Mouse (Mus musculus) forebrain, embryonic 15.5 days (tissue): ENCODE measurements around the gene Edn3. TPM values are rescaled to one million over a fixed set of nuclear protein-coding genes. Genes with fewer than 3 reads are reported as not detected.

Experiments used
- ATAC-seq: fragments of 200-750 bp; cut with Nextera tagmentation; replicated peaks from 2 replicates; pipeline ENCODE4 v1.8.0; 2017; ENCODE audit warnings: mild to moderate bottlenecking, moderate TSS enrichment, moderate library complexity
- H3K27ac ChIP-seq: fragments of 300-500 bp; sonication (generic); replicated peaks from 2 replicates; pipeline ENCODE4 v1.5.1; 2015; ENCODE audit warnings: mild to moderate bottlenecking, inconsistent platforms
- H3K27me3 ChIP-seq: fragments of 300-500 bp; sonication (generic); 2 replicates; pipeline ENCODE4 v1.6.1; 2015; ENCODE audit warnings: inconsistent platforms
- H3K36me3 ChIP-seq: fragments of 300-500 bp; sonication (generic); 2 replicates; pipeline ENCODE4 v1.6.1; 2015; ENCODE audit warnings: mild to moderate bottlenecking, inconsistent platforms
- H3K4me1 ChIP-seq: fragments of 300-500 bp; sonication (generic); 2 replicates; pipeline ENCODE4 v1.6.1; 2015; ENCODE audit warnings: inconsistent platforms
- H3K4me2 ChIP-seq: fragments of 300-500 bp; sonication (generic); replicated peaks from 2 replicates; pipeline ENCODE4 v1.6.1; 2015; ENCODE audit warnings: mild to moderate bottlenecking, inconsistent platforms
- H3K4me3 ChIP-seq: fragments of 300-500 bp; sonication (generic); 2 replicates; pipeline ENCODE4 v1.5.1; 2015; ENCODE audit warnings: mild to moderate bottlenecking, inconsistent platforms
- H3K9ac ChIP-seq: fragments of 300-500 bp; sonication (generic); replicated peaks from 2 replicates; pipeline ENCODE4 v1.6.1; 2015; ENCODE audit warnings: mild to moderate bottlenecking, inconsistent platforms
- H3K9me3 ChIP-seq: fragments of 300-500 bp; sonication (generic); 2 replicates; pipeline ENCODE4 v1.6.1; 2016; ENCODE audit warnings: inconsistent platforms
- WGBS: fragments of 180-500 bp; shearing (Covaris S2); methylation state at CpG from one replicate; pipeline ENCODE4 v1.1.7; 2015; ENCODE audit warnings: mixed read lengths; 5-methylcytosine and 5-hydroxymethylcytosine counted together
- polyA plus RNA-seq: library from polyadenylated mRNA; unstranded; fragments of >200 nt; fragmentation: Nextera tagmentation; extraction: Ambion mirVana; gene quantifications from 2 replicates; pipeline ENCODE4 v1.2.1, GENCODE M21; 2015

Gene Edn3
- polyA plus RNA-seq, 1 experiment from 2014 or later = 4.1 TPM

DNA sequence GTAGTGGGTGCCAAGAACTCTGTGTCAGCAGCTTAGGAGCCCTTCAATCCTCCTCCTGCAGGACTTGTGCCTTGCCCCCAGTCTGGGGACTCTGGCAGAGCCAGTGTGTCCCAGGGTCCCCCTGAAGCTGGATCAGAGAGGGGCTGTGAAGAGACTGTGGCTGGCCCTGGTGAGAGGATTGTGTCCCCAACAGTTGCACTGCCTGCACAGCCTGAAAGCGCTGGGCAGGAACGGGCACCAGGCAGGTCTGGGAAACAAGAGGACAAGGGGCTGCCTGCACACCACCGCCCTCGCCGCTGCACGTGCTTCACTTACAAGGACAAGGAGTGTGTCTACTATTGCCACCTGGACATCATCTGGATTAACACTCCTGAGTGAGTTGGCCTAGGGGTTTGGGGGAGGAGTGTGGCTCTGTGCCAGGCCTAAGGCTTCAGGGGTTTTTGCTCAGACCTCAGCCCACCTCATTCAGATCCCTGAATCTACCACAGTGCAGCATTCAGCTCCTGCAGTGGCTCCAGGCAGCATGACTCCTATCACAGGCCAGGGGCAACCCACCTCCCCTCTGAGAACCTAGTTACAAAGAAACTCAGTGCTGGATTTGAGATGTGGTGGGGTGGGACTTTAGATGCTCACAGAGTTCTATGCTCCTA lies 1.2 kb downstream of the Edn3 start:
- H3K9me3 ChIP-seq = no peaks in the 10 kb centered on the region
- H3K4me1 ChIP-seq = peaks cover 7% of the 10 kb centered on the region
- no peaks in the 10 kb centered on the region for H3K36me3 ChIP-seq
- no peak overlapping the region for H3K27ac ChIP-seq
- no peak overlapping the region for H3K4me2 ChIP-seq
- H3K4me3 ChIP-seq = no peak overlapping the region
- H3K27me3 ChIP-seq = no peaks in the 10 kb centered on the region
- no peak overlapping the region for H3K9ac ChIP-seq
- no peak for ATAC-seq
- WGBS = 46% methylated on average over 6 of the region's 6 CpGs

GRCm38 (mm10) chr2:174762310-174762709 lies 1.9 kb downstream of the Edn3 start:
- H3K4me1 ChIP-seq = peaks cover 7% of the 10 kb centered on the region
- H3K4me2 ChIP-seq = no peak overlapping the region
- WGBS = 95% methylated on average over 2 of the region's 2 CpGs
- H3K9me3 ChIP-seq = no peaks in the 10 kb centered on the region
- H3K9ac ChIP-seq = no peak overlapping the region
- no peak for ATAC-seq
- no peak overlapping the region for H3K27ac ChIP-seq
- H3K27me3 ChIP-seq = no peaks in the 10 kb centered on the region
- H3K4me3 ChIP-seq = no peak overlapping the region
- no peaks in the 10 kb centered on the region for H3K36me3 ChIP-seq

DNA sequence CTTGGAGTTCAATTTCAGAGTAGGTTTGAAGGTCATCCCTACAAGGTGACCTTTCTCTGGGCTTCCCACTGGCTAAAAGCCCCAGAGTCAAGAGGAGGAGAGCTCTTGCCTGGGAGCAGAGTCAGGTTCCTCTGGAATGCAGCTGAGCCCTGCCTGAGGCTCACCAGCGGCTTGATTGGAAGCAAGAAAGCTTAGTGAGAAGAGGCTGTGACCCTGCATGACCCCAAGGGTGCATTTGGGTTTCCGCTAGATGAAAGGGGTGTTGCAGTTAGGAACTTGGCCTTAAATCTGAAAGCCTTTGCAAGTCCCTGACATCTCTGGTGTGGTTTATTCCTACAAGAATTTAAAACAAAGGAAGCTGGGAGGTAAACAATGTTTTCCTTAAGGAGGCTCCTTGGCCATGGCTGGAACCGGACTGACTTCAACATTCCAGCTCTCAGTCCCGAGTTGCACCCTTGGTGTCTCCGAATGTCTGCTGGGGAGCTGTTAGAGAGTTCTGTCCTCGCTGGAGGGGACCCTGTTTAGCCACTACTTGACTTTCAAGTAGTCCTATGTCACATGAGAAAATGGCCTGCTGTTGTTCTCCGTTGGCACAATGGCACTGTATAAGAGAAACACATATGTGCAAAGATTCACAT lies 8.6 kb downstream of the Edn3 start:
- 73% methylated on average over 7 of the region's 7 CpGs for WGBS

GRCm38 (mm10) chr2:174774177-174775111 lies 14.0 kb downstream of the Edn3 start:
- no peaks in the 10 kb centered on the region for H3K27me3 ChIP-seq
- ATAC-seq = no peak
- no peak overlapping the region for H3K4me3 ChIP-seq
- WGBS = 52% methylated on average over 10 of the region's 10 CpGs
- H3K27ac ChIP-seq = no peak overlapping the region
- no peaks in the 10 kb centered on the region for H3K9me3 ChIP-seq
- H3K9ac ChIP-seq = no peak overlapping the region
- no peak overlapping the region for H3K4me2 ChIP-seq
- no peaks in the 10 kb centered on the region for H3K36me3 ChIP-seq
- no peaks in the 10 kb centered on the region for H3K4me1 ChIP-seq

More for the DNA sequence above, 8.6 kb downstream of the Edn3 start:
- H3K9ac ChIP-seq = no peak overlapping the region
- no peaks in the 10 kb centered on the region for H3K27me3 ChIP-seq
- no peak overlapping the region for H3K4me2 ChIP-seq
- H3K9me3 ChIP-seq = no peaks in the 10 kb centered on the region
- no peaks in the 10 kb centered on the region for H3K4me1 ChIP-seq
- no peak overlapping the region for H3K4me3 ChIP-seq
- H3K36me3 ChIP-seq = no peaks in the 10 kb centered on the region
- ATAC-seq = no peak
- H3K27ac ChIP-seq = no peak overlapping the region

- Histone ChIP-seq H3K9ac (no peak overlapping the region), H3K36me3 (no peaks in the 10 kb centered on the region), H3K4me2 (no peak overlapping the region), H3K9me3 (no peaks in the 10 kb centered on the region), H3K27me3 (no peaks in the 10 kb centered on the region), H3K4me1 (no peaks in the 10 kb centered on the region), H3K27ac (no peak overlapping the region), H3K4me3 (no peak overlapping the region)
- no peak for ATAC-seq
- 84% methylated on average over 4 of the region's 4 CpGs for WGBS
These were observed 21.6 kb downstream of the Edn3 start for GRCm38 (mm10) chr2:174782016-174782415.

- Histone ChIP-seq H3K36me3 (no peaks in the 10 kb centered on the region), H3K27me3 (no peaks in the 10 kb centered on the region), H3K4me1 (no peaks in the 10 kb centered on the region), H3K9me3 (no peaks in the 10 kb centered on the region), H3K4me3 (no peak overlapping the region), H3K27ac (no peak overlapping the region), H3K4me2 (no peak overlapping the region), H3K9ac (no peak overlapping the region)
- ATAC-seq = no peak
- WGBS = 52% methylated on average over 5 of the region's 5 CpGs
These were observed 22.5 kb downstream of the Edn3 start for GRCm38 (mm10) chr2:174782880-174783279.

- Histone ChIP-seq H3K27ac (no peak overlapping the region), H3K9me3 (no peaks in the 10 kb centered on the region), H3K4me2 (no peak overlapping the region), H3K27me3 (no peaks in the 10 kb centered on the region), H3K4me1 (no peaks in the 10 kb centered on the region), H3K36me3 (no peaks in the 10 kb centered on the region), H3K4me3 (no peak overlapping the region), H3K9ac (no peak overlapping the region)
- ATAC-seq = no peak
These were observed 28.4 kb downstream of the Edn3 start for GRCm38 (mm10) chr2:174788830-174789229.

GRCm38 (mm10) chr2:174792436-174793125 lies 32.2 kb downstream of the Edn3 start:
- no peaks in the 10 kb centered on the region for H3K27me3 ChIP-seq
- no peak overlapping the region for H3K4me3 ChIP-seq
- H3K4me2 ChIP-seq = no peak overlapping the region
- ATAC-seq = no peak
- 87% methylated on average over 8 of the region's 8 CpGs for WGBS
- no peak overlapping the region for H3K9ac ChIP-seq
- no peaks in the 10 kb centered on the region for H3K36me3 ChIP-seq
- H3K4me1 ChIP-seq = no peaks in the 10 kb centered on the region
- no peak overlapping the region for H3K27ac ChIP-seq
- no peaks in the 10 kb centered on the region for H3K9me3 ChIP-seq

GRCm38 (mm10) chr2:174793181-174793580 lies 32.8 kb downstream of the Edn3 start:
- Histone ChIP-seq H3K9me3 (no peaks in the 10 kb centered on the region), H3K27ac (no peak overlapping the region), H3K4me2 (no peak overlapping the region), H3K27me3 (no peaks in the 10 kb centered on the region), H3K4me1 (no peaks in the 10 kb centered on the region), H3K36me3 (no peaks in the 10 kb centered on the region), H3K9ac (no peak overlapping the region), H3K4me3 (no peak overlapping the region)
- ATAC-seq = no peak
- WGBS = 93% methylated on average over 1 of the region's 1 CpGs

GRCm38 (mm10) chr2:174796998-174797397 lies 36.6 kb downstream of the Edn3 start:
- no peak for ATAC-seq
- no peaks in the 10 kb centered on the region for H3K36me3 ChIP-seq
- no peaks in the 10 kb centered on the region for H3K4me1 ChIP-seq
- H3K27ac ChIP-seq = no peak overlapping the region
- no peak overlapping the region for H3K4me2 ChIP-seq
- H3K27me3 ChIP-seq = no peaks in the 10 kb centered on the region
- H3K9ac ChIP-seq = no peak overlapping the region
- H3K9me3 ChIP-seq = no peaks in the 10 kb centered on the region
- WGBS = 76% methylated on average over 2 of the region's 2 CpGs
- H3K4me3 ChIP-seq = no peak overlapping the region

DNA sequence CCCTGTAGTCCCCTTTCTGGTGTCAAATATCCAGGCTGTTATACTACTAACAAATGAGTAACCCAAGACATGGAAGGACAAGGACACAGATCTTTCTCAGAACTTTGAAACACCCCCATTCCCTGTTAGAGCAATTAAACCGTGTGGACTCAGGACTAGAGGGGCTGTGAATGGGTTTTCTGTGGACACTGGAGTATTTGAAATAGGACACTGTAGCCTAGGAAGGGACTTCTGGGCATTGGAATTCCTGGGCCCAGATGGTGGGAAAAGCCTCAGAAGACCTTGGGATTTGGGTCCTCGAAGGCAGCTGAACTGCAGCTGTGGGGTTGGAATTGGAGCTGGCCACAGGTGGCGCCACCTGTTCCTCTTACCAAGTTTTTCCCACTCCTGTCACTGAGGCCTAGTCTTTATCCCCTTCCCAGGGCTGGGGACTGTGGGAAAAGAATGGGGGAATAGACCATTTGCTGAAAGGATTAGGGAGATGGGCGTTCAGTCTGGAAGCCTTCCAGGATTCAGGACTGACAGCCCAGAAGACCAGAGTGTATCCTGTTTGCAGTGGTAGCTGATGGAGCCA lies 37.2 kb downstream of the Edn3 start:
- Histone ChIP-seq H3K27ac (no peak overlapping the region), H3K9ac (no peak overlapping the region), H3K4me2 (no peak overlapping the region), H3K36me3 (no peaks in the 10 kb centered on the region), H3K27me3 (no peaks in the 10 kb centered on the region), H3K9me3 (no peaks in the 10 kb centered on the region), H3K4me1 (no peaks in the 10 kb centered on the region), H3K4me3 (no peak overlapping the region)
- no peak for ATAC-seq
- WGBS = 72% methylated on average over 4 of the region's 4 CpGs
